Mouse (Mus musculus) heart, adult 18-20 months (tissue): ENCODE results near the gene Akr1b10. TPM values are rescaled to one million over a fixed set of nuclear protein-coding genes. Genes with fewer than 3 reads are reported as not detected.
A peak's percentile ranks its signal among the peaks of the same experiment; 100 is the strongest.
"Not testable (repeated sequence)": the region's sequence is repeated elsewhere in the genome, so short reads cannot be mapped to it uniquely, and the experiment has no call there.

Source experiments
- DNase-seq, 2 experiments: peaks; one replicate each; pipeline ENCODE4 v3.0.0; 2021 to 2022; ENCODE audit warnings: mixed read lengths in 1 of 2
- long read RNA-seq, 2 experiments: library from polyadenylated mRNA; stranded (forward); transcript quantifications; one replicate each; pipeline ENCODE4 v2.0.0; 2021
- total RNA-seq, 2 experiments: library from RNA; stranded (reverse); gene quantifications; 2 replicates each; pipeline ENCODE4 v1.2.3; 2021

Gene Akr1b10
- total RNA-seq, result 10 to 100 TPM; 60.9 to 62.9 TPM
- long read RNA-seq, experiment 1, transcript Akr1b10-201 (10 exons, 1,371 nt), result major isoform, 34 of 38 reads
- long read RNA-seq, experiment 1, partial matches to known transcripts, result 1 of 38 reads
- long read RNA-seq, experiment 1, other reads (novel, unspliced or antisense), result 2 of 38 reads
- long read RNA-seq, experiment 2, transcript Akr1b10-201 (10 exons, 1,371 nt), result major isoform, 21 of 23 reads
- long read RNA-seq, experiment 2, partial matches to known transcripts, result 1 of 23 reads
- long read RNA-seq, experiment 2, other reads (novel, unspliced or antisense), result 1 of 23 reads

GRCm38 (mm10) chr6:34384110-34384661, at the start of gene Akr1b10:
TSS of gene Akr1b10 (plus strand) at chr6:34384218.
- DNase-seq, result peak; percentile 87 to 90

- DNase-seq, result no peak
Measured at GRCm38 (mm10) chr6:34334673-34335072, 49.3 kb upstream of the Akr1b10 start.

- DNase-seq, result no peak
Measured at GRCm38 (mm10) chr6:34337799-34338198, 46.2 kb upstream of the Akr1b10 start.

- DNase-seq, result no peak
Measured at GRCm38 (mm10) chr6:34341991-34342390, 42.0 kb upstream of the Akr1b10 start.

GRCm38 (mm10) chr6:34342476-34342875, 41.5 kb upstream of the Akr1b10 start:
- no peak for DNase-seq

- DNase-seq, result peak in 1 of 2 experiments; percentile 23
Measured at GRCm38 (mm10) chr6:34343426-34343825, 40.6 kb upstream of the Akr1b10 start.

- DNase-seq, result no peak
Measured at GRCm38 (mm10) chr6:34344135-34344850, 39.7 kb upstream of the Akr1b10 start.

- DNase-seq, result peak; percentile 19 to 45
Measured at GRCm38 (mm10) chr6:34344935-34345334, 39.1 kb upstream of the Akr1b10 start.

- DNase-seq, result peak; percentile 69 to 88
Measured at GRCm38 (mm10) chr6:34346096-34346898, 37.7 kb upstream of the Akr1b10 start.

GRCm38 (mm10) chr6:34350037-34350699, 33.9 kb upstream of the Akr1b10 start:
- DNase-seq, result no peak

GRCm38 (mm10) chr6:34351481-34351880, 32.5 kb upstream of the Akr1b10 start:
- not testable (repeated sequence) for DNase-seq

- no peak for DNase-seq
Measured at GRCm38 (mm10) chr6:34352401-34352800, 31.6 kb upstream of the Akr1b10 start.

- peak in 1 of 2 experiments; percentile 53 for DNase-seq
Measured at GRCm38 (mm10) chr6:34353658-34354353, 30.2 kb upstream of the Akr1b10 start, which contains the start of gene Akr1b8. TSS of gene Akr1b8 (plus strand) at chr6:34354119.

- no peak for DNase-seq
Measured at GRCm38 (mm10) chr6:34354354-34355348, 29.4 kb upstream of the Akr1b10 start.

- no peak for DNase-seq
Measured at GRCm38 (mm10) chr6:34355349-34355747, 28.7 kb upstream of the Akr1b10 start.

GRCm38 (mm10) chr6:34355841-34356240, 28.2 kb upstream of the Akr1b10 start:
- no peak for DNase-seq

- no peak for DNase-seq
Measured at GRCm38 (mm10) chr6:34364217-34365136, 19.5 kb upstream of the Akr1b10 start.

- peak; percentile 28 to 64 for DNase-seq
Measured at GRCm38 (mm10) chr6:34367998-34368397, 16.0 kb upstream of the Akr1b10 start.

GRCm38 (mm10) chr6:34370081-34370480, 13.9 kb upstream of the Akr1b10 start:
- no peak for DNase-seq
